ENCODE assay signal across 8 mouse cellular contexts in genomic region chr11:81613869-81614620, GRCm38 (mm10).
DNase-seq lines count a peak whose midpoint lies in the region; ATAC-seq and TF ChIP-seq lines count a peak whose summit lies in the region.

No protein-coding gene starts in this region.

- TF ChIP-seq POLR2A in CH12.LX (IDR thresholded peaks at IDR 0.05; ENCODE audit: low read depth, low read length): no peak

- no peak overlapping the region for H3K9ac ChIP-seq in CH12.LX (ENCODE audit: insufficient read depth, low read depth)
- H3K9ac ChIP-seq in forebrain, embryonic 16.5 days (replicated peaks; ENCODE audit: low read depth, low read length): peak overlapping the region; percentile 49
- no peak overlapping the region for H3K9ac ChIP-seq in liver, embryonic 12.5 days

- H3K27ac ChIP-seq in CH12.LX (ENCODE audit: insufficient read depth, low read depth): no peak overlapping the region
- H3K27ac ChIP-seq in forebrain, embryonic 16.5 days (ENCODE audit: low read length): no peak overlapping the region
- H3K27ac ChIP-seq in liver, embryonic 12.5 days: no peak overlapping the region

- no peak overlapping the region for H3K4me3 ChIP-seq in CH12.LX (replicated peaks in 1 of 3; ENCODE audit: low read depth in 2 of 3, low read length in 2 of 3, poor library complexity in 1 of 3)
- peak overlapping the region; percentile 33; the same call in 1 of the 2 replicates for H3K4me3 ChIP-seq in forebrain, embryonic 16.5 days (replicated peaks; ENCODE audit: low read length)
- no peak overlapping the region for H3K4me3 ChIP-seq in liver, embryonic 12.5 days

- in situ Hi-C loops in CH12.LX (cut with MboI; ENCODE audit: low pct_ligation_motif_present, low pct_unique_long_range_greater_than_20kb, low sequenced_read_pairs): no loop called here

- TF ChIP-seq CTCF in CH12.LX (conservative IDR thresholded peaks at IDR 0.05 in 1 of 2, IDR thresholded peaks at IDR 0.05 in 1 of 2; ENCODE audit: low read depth in 2 of 2, low read length in 2 of 2): no peak

- peaks cover 86% of the 10 kb centered on the region for H3K27me3 ChIP-seq in CH12.LX (replicated peaks)
- no peaks in the 10 kb centered on the region for H3K27me3 ChIP-seq in forebrain, embryonic 16.5 days (replicated peaks; ENCODE audit: control insufficient read depth, insufficient read depth, low read length)
- peaks cover 35% of the 10 kb centered on the region for H3K27me3 ChIP-seq in liver, embryonic 12.5 days (replicated peaks)

- 34% methylated on average over 10 of the region's 10 CpGs for WGBS in forebrain, embryonic 16.5 days
- WGBS in liver, embryonic 12.5 days (ENCODE audit: insufficient replicate concordance): 24% methylated on average over 10 of the region's 10 CpGs

- ATAC-seq in forebrain, embryonic 16.5 days: no peak
- ATAC-seq in liver, embryonic 12.5 days: no peak

- no peaks in the 10 kb centered on the region for H3K4me1 ChIP-seq in CH12.LX (ENCODE audit: control insufficient read depth in 1 of 2, insufficient read depth in 2 of 2)
- H3K4me1 ChIP-seq in forebrain, embryonic 16.5 days (replicated peaks; ENCODE audit: control insufficient read depth, insufficient read depth, low read length): peaks cover 20% of the 10 kb centered on the region
- no peaks in the 10 kb centered on the region for H3K4me1 ChIP-seq in liver, embryonic 12.5 days

- dilution Hi-C loops in CH12.LX (cut with MboI; ENCODE audit: extremely low pct_ligation_motif_present, extremely low pct_unique_long_range_greater_than_20kb, low sequenced_read_pairs): no loop called here

- DNase-seq in heart, adult 11 months: peak; percentile 71
- DNase-seq in heart, adult 8-10 months (ENCODE audit: low spot score): no peak
- DNase-seq in CH12.LX (ENCODE audit: extremely low read depth): no peak
- DNase-seq in thymus, postnatal 0 days (ENCODE audit: low spot score): no peak
- no peak for DNase-seq in B cell, adult 2 months
- DNase-seq in T-cell, adult 2 months (ENCODE audit: low spot score): no peak

- no peaks in the 10 kb centered on the region for H3K36me3 ChIP-seq in CH12.LX (replicated peaks in 1 of 2; ENCODE audit: control insufficient read depth in 1 of 2, insufficient read depth in 1 of 2, low read length in 1 of 2)
- H3K36me3 ChIP-seq in forebrain, embryonic 16.5 days (ENCODE audit: control insufficient read depth, insufficient read depth): no peaks in the 10 kb centered on the region
- no peaks in the 10 kb centered on the region for H3K36me3 ChIP-seq in liver, embryonic 12.5 days

- TF ChIP-seq RAD21 in CH12.LX (IDR thresholded peaks at IDR 0.05; ENCODE audit: low read depth, low read length): no peak

- H3K79me2 ChIP-seq in CH12.LX (replicated peaks; ENCODE audit: control insufficient read depth, extremely low read depth, insufficient read depth, poor library complexity, severe bottlenecking): no peaks in the 10 kb centered on the region

- no peaks in the 10 kb centered on the region for H3K9me3 ChIP-seq in CH12.LX (replicated peaks; ENCODE audit: low read length)
- no peaks in the 10 kb centered on the region for H3K9me3 ChIP-seq in forebrain, embryonic 16.5 days (ENCODE audit: control insufficient read depth, low read length)
- H3K9me3 ChIP-seq in liver, embryonic 12.5 days (replicated peaks): no peaks in the 10 kb centered on the region

- H3K4me2 ChIP-seq in CH12.LX (ENCODE audit: insufficient read depth, low read depth, poor library complexity, severe bottlenecking): peak overlapping the region; percentile 83
- H3K4me2 ChIP-seq in forebrain, embryonic 16.5 days (ENCODE audit: low read length): peak overlapping the region; percentile 57
- H3K4me2 ChIP-seq in liver, embryonic 12.5 days: peak overlapping the region; percentile 43

- TF ChIP-seq EP300 in CH12.LX (IDR thresholded peaks at IDR 0.05; ENCODE audit: low read length): no peak

TF ChIP-seq in CH12.LX, 34 proteins besides CTCF, POLR2A, EP300 and RAD21:
- no peak for TF ChIP-seq USF2 (conservative IDR thresholded peaks at IDR 0.05; ENCODE audit: low read depth, low read length)
